Mouse (Mus musculus): ENCODE measurements around the gene Efl1. TPM values are rescaled to one million over a fixed set of nuclear protein-coding genes. Genes with fewer than 3 reads are reported as not detected.

Efl1 gene
- polyA plus RNA-seq, 1 experiment from 2014 or later: 22.7 TPM

Other genes starting within 250 kb of the Efl1 start
- 3.2 and 4.3 TPM in 2 replicates for gene Saxo2, start 86 bp upstream of the Efl1 start, polyA plus RNA-seq (2015; fragmentation: Nextera tagmentation; extraction: Ambion mirVana)
- gene Mex3b, start 218.7 kb downstream of the Efl1 start, polyA plus RNA-seq (2015; fragmentation: Nextera tagmentation; extraction: Ambion mirVana): 8.4 and 8.8 TPM in 2 replicates

Measured in stomach, embryonic 15.5 days (tissue).